In genomic region chr1:124718065-124718464, GRCm38 (mm10) we compare ENCODE assay signal across 9 mouse cellular contexts.
A peak's percentile ranks its signal among the peaks of the same experiment; 100 is the strongest.
DNase-seq lines count a peak whose midpoint lies in the region; ATAC-seq and TF ChIP-seq lines count a peak whose summit lies in the region.
"Had no signal": no experiment of that assay in that cellular context is flagged by ENCODE, and none has a peak within 500 bp of the region (broad histone marks: within the 10 kb centered on the region; RNA-seq: fewer than 3 reads in every experiment).

No protein-coding gene starts in this region.

- no peak overlapping the region for H3K4me2 ChIP-seq in liver, embryonic 11.5 days
- H3K4me2 ChIP-seq in forebrain, embryonic 13.5 days = no peak overlapping the region
- no peak overlapping the region for H3K4me2 ChIP-seq in liver, embryonic 14.5 days (ENCODE audit: low read depth)
- H3K4me2 ChIP-seq: embryonic facial prominence, embryonic 13.5 days had no signal

- DNase-seq in liver, adult 2 months (ENCODE audit: extremely low read depth, low read depth, low spot score) = peak; percentile 1
- DNase-seq in liver, embryonic 11.5 days (ENCODE audit: low spot score) = no peak
- peak; percentile 25 for DNase-seq in c-Kit-positive CD71-negative TER-119-negative erythroid progenitor cells, embryonic 14.5 days (ENCODE audit: low read depth)
- DNase-seq in kidney, postnatal 10 days = peak; percentile 84
- peak in 1 of 3 experiments; percentile 1 for DNase-seq in liver, embryonic 14.5 days (ENCODE audit: low read depth in 3 of 3, low spot score in 3 of 3)
- DNase-seq in right cerebral cortex, adult 18-20 months = peak; percentile 67
- no peak for DNase-seq in natural killer cell, adult 2 months (ENCODE audit: low spot score in 2 of 2)

- H3K4me1 ChIP-seq in liver, adult 2 months (ENCODE audit: control insufficient read depth, insufficient read depth, low read length) = no peaks in the 10 kb centered on the region
- no peaks in the 10 kb centered on the region for H3K4me1 ChIP-seq in liver, embryonic 11.5 days (replicated peaks; ENCODE audit: control insufficient read depth, insufficient read depth, low read length)
- no peaks in the 10 kb centered on the region for H3K4me1 ChIP-seq in forebrain, embryonic 13.5 days
- no peaks in the 10 kb centered on the region for H3K4me1 ChIP-seq in liver, embryonic 14.5 days (replicated peaks; ENCODE audit: control insufficient read depth in 2 of 2, insufficient read depth in 2 of 2, low read length in 1 of 2)
- H3K4me1 ChIP-seq: embryonic facial prominence, embryonic 13.5 days had no signal

- 0% methylated on average over 1 of the region's 1 CpGs for WGBS in liver, adult 2 months
- 3% methylated on average over 1 of the region's 1 CpGs for WGBS in liver, embryonic 11.5 days
- WGBS in forebrain, embryonic 13.5 days = 0% methylated on average over 1 of the region's 1 CpGs
- WGBS in liver, embryonic 14.5 days (ENCODE audit: insufficient replicate concordance) = 6% methylated on average over 1 of the region's 1 CpGs

- no peaks in the 10 kb centered on the region for H3K9me3 ChIP-seq in liver, embryonic 11.5 days (ENCODE audit: control insufficient read depth, low read length)
- no peaks in the 10 kb centered on the region for H3K9me3 ChIP-seq in forebrain, embryonic 13.5 days (replicated peaks)
- H3K9me3 ChIP-seq in liver, embryonic 14.5 days (ENCODE audit: control insufficient read depth, low read length) = no peaks in the 10 kb centered on the region
- H3K9me3 ChIP-seq: embryonic facial prominence, embryonic 13.5 days had no signal

- H3K9ac ChIP-seq in liver, adult 2 months (ENCODE audit: low read depth, low read length) = no peak overlapping the region
- no peak overlapping the region for H3K9ac ChIP-seq in liver, embryonic 11.5 days (ENCODE audit: low read depth, low read length)
- no peak overlapping the region for H3K9ac ChIP-seq in forebrain, embryonic 13.5 days
- no peak overlapping the region for H3K9ac ChIP-seq in liver, embryonic 14.5 days (replicated peaks)
- H3K9ac ChIP-seq: embryonic facial prominence, embryonic 13.5 days had no signal

- H3K79me2 ChIP-seq in liver, adult 2 months (ENCODE audit: control insufficient read depth, insufficient read depth, low read length) = no peaks in the 10 kb centered on the region

- no peaks in the 10 kb centered on the region for H3K27me3 ChIP-seq in liver, adult 2 months (ENCODE audit: control insufficient read depth, insufficient read depth, low read length)
- no peaks in the 10 kb centered on the region for H3K27me3 ChIP-seq in liver, embryonic 11.5 days (replicated peaks; ENCODE audit: control insufficient read depth, insufficient read depth, low read length)
- no peaks in the 10 kb centered on the region for H3K27me3 ChIP-seq in forebrain, embryonic 13.5 days
- no peaks in the 10 kb centered on the region for H3K27me3 ChIP-seq in liver, embryonic 14.5 days (ENCODE audit: control insufficient read depth, insufficient read depth, low read length)
- H3K27me3 ChIP-seq: embryonic facial prominence, embryonic 13.5 days had no signal

- no peak overlapping the region for H3K27ac ChIP-seq in liver, adult 2 months (replicated peaks; ENCODE audit: insufficient read depth, low read depth, low read length)
- no peak overlapping the region for H3K27ac ChIP-seq in liver, embryonic 11.5 days (ENCODE audit: low read depth, low read length)
- H3K27ac ChIP-seq in forebrain, embryonic 13.5 days = no peak overlapping the region
- H3K27ac ChIP-seq in liver, embryonic 14.5 days = no peak overlapping the region
- H3K27ac ChIP-seq: embryonic facial prominence, embryonic 13.5 days had no signal

- peak; percentile 46; the same call in 1 of the 2 replicates for TF ChIP-seq CTCF in liver, adult 2 months (IDR thresholded peaks at IDR 0.05; ENCODE audit: low read depth, low read length)
- TF ChIP-seq CTCF in liver, embryonic 14.5 days (IDR thresholded peaks at IDR 0.05; ENCODE audit: low read depth) = peak; percentile 61

- no peak for TF ChIP-seq POLR2A in liver, adult 2 months (IDR thresholded peaks at IDR 0.05; ENCODE audit: extremely low read depth, insufficient read depth, low read length)

- H3K36me3 ChIP-seq in liver, adult 2 months (ENCODE audit: control insufficient read depth, insufficient read depth, low read length) = no peaks in the 10 kb centered on the region
- H3K36me3 ChIP-seq in liver, embryonic 11.5 days (ENCODE audit: control insufficient read depth, insufficient read depth, low read length) = no peaks in the 10 kb centered on the region
- H3K36me3 ChIP-seq in forebrain, embryonic 13.5 days (ENCODE audit: poor library complexity, severe bottlenecking) = no peaks in the 10 kb centered on the region
- no peaks in the 10 kb centered on the region for H3K36me3 ChIP-seq in liver, embryonic 14.5 days (replicated peaks; ENCODE audit: control insufficient read depth, insufficient read depth, low read depth)
- H3K36me3 ChIP-seq: embryonic facial prominence, embryonic 13.5 days had no signal

- no peak; the same call in 1 of the 2 replicates for ATAC-seq in liver, embryonic 11.5 days (replicated peaks; ENCODE audit: low FRiP score)
- peak; percentile 67; the same call in 1 of the 2 replicates for ATAC-seq in forebrain, embryonic 13.5 days
- no peak for ATAC-seq in liver, embryonic 14.5 days (ENCODE audit: insufficient read depth)

- no peak for TF ChIP-seq EP300 in liver, embryonic 14.5 days (IDR thresholded peaks at IDR 0.05; ENCODE audit: low read depth)

- H3K4me3 ChIP-seq in liver, adult 2 months (ENCODE audit: insufficient read depth, low read depth, low read length) = no peak overlapping the region
- no peak overlapping the region for H3K4me3 ChIP-seq in liver, embryonic 11.5 days (ENCODE audit: low read depth, low read length)
- no peak overlapping the region for H3K4me3 ChIP-seq in forebrain, embryonic 13.5 days
- no peak overlapping the region for H3K4me3 ChIP-seq in liver, embryonic 14.5 days (ENCODE audit: insufficient read depth in 1 of 2, low read depth in 2 of 2, low read length in 2 of 2)
- H3K4me3 ChIP-seq: embryonic facial prominence, embryonic 13.5 days had no signal

Comparison
In these comparisons a context has a peak if more than half of its experiments do, and no peak if none do; other contexts are left out.
1. DNase-seq: peak in liver, adult 2 months (single experiment), c-Kit-positive CD71-negative TER-119-negative erythroid progenitor cells, embryonic 14.5 days (single experiment), kidney, postnatal 10 days (single experiment) and right cerebral cortex, adult 18-20 months (single experiment); none in liver, embryonic 11.5 days (single experiment) and natural killer cell, adult 2 months (0 of 2).